Mouse (Mus musculus): ENCODE measurements around the gene Bach2. TPM values are rescaled to one million over a fixed set of nuclear protein-coding genes. Genes with fewer than 3 reads are reported as not detected.

Bach2 gene
- polyA plus RNA-seq, 1 experiment from 2014 or later: 7.3 TPM

- no peak for DNase-seq (ENCODE audit: low spot score)
- 61% methylated on average over 1 of the region's 1 CpGs for WGBS
- no peak for ATAC-seq (ENCODE audit: low read depth)
- no peak overlapping the region for H3K27ac ChIP-seq (replicated peaks; ENCODE audit: low read depth, low read length)
- no peaks in the 10 kb centered on the region for H3K36me3 ChIP-seq (ENCODE audit: control insufficient read depth, insufficient read depth, low read length)
- H3K4me1 ChIP-seq (ENCODE audit: control insufficient read depth, insufficient read depth, low read length): peaks cover 3% of the 10 kb centered on the region; the same call in 1 of the 2 replicates
- no peak overlapping the region for H3K4me2 ChIP-seq (ENCODE audit: low read depth, low read length)
- no peak overlapping the region for H3K4me3 ChIP-seq (ENCODE audit: low read depth, low read length)
- no peaks in the 10 kb centered on the region for H3K27me3 ChIP-seq (replicated peaks; ENCODE audit: control insufficient read depth, insufficient read depth, low read length)
- no peaks in the 10 kb centered on the region for H3K9me3 ChIP-seq (ENCODE audit: control insufficient read depth, low read length)
- no peak overlapping the region for H3K9ac ChIP-seq (ENCODE audit: low read depth, low read length)
Observed at GRCm38 (mm10) chr4:32393951-32394350, 155.3 kb downstream of the Bach2 start.

GRCm38 (mm10) chr4:32394850-32395249 lies 156.2 kb downstream of the Bach2 start:
- H3K9me3 ChIP-seq (ENCODE audit: control insufficient read depth, low read length): no peaks in the 10 kb centered on the region
- no peaks in the 10 kb centered on the region for H3K4me1 ChIP-seq (ENCODE audit: control insufficient read depth, insufficient read depth, low read length)
- no peak overlapping the region for H3K9ac ChIP-seq (ENCODE audit: low read depth, low read length)
- no peak for DNase-seq (ENCODE audit: low spot score)
- H3K4me2 ChIP-seq (ENCODE audit: low read depth, low read length): no peak overlapping the region
- no peaks in the 10 kb centered on the region for H3K27me3 ChIP-seq (replicated peaks; ENCODE audit: control insufficient read depth, insufficient read depth, low read length)
- no peak overlapping the region for H3K4me3 ChIP-seq (ENCODE audit: low read depth, low read length)
- 80% methylated on average over 2 of the region's 2 CpGs for WGBS
- no peaks in the 10 kb centered on the region for H3K36me3 ChIP-seq (ENCODE audit: control insufficient read depth, insufficient read depth, low read length)
- no peak for ATAC-seq (ENCODE audit: low read depth)
- no peak overlapping the region for H3K27ac ChIP-seq (replicated peaks; ENCODE audit: low read depth, low read length)

- Histone ChIP-seq H3K4me1 (ENCODE audit: control insufficient read depth, insufficient read depth, low read length) (peaks cover 10% of the 10 kb centered on the region), H3K9ac (ENCODE audit: low read depth, low read length) (no peak overlapping the region), H3K36me3 (ENCODE audit: control insufficient read depth, insufficient read depth, low read length) (no peaks in the 10 kb centered on the region), H3K27ac (replicated peaks; ENCODE audit: low read depth, low read length) (no peak overlapping the region), H3K4me3 (ENCODE audit: low read depth, low read length) (no peak overlapping the region), H3K9me3 (ENCODE audit: control insufficient read depth, low read length) (no peaks in the 10 kb centered on the region), H3K27me3 (replicated peaks; ENCODE audit: control insufficient read depth, insufficient read depth, low read length) (no peaks in the 10 kb centered on the region), H3K4me2 (ENCODE audit: low read depth, low read length) (no peak overlapping the region)
- no peak for DNase-seq (ENCODE audit: low spot score)
- ATAC-seq (ENCODE audit: low read depth): no peak
- 84% methylated on average over 5 of the region's 5 CpGs for WGBS
Observed at GRCm38 (mm10) chr4:32401459-32401858, 162.9 kb downstream of the Bach2 start.

- Histone ChIP-seq H3K27ac (replicated peaks; ENCODE audit: low read depth, low read length) (no peak overlapping the region), H3K9ac (ENCODE audit: low read depth, low read length) (no peak overlapping the region), H3K36me3 (ENCODE audit: control insufficient read depth, insufficient read depth, low read length) (no peaks in the 10 kb centered on the region), H3K27me3 (replicated peaks; ENCODE audit: control insufficient read depth, insufficient read depth, low read length) (no peaks in the 10 kb centered on the region), H3K4me3 (ENCODE audit: low read depth, low read length) (no peak overlapping the region), H3K9me3 (ENCODE audit: control insufficient read depth, low read length) (no peaks in the 10 kb centered on the region), H3K4me1 (ENCODE audit: control insufficient read depth, insufficient read depth, low read length) (peaks cover 10% of the 10 kb centered on the region), H3K4me2 (ENCODE audit: low read depth, low read length) (no peak overlapping the region)
- ATAC-seq (ENCODE audit: low read depth) (no peak), DNase-seq (ENCODE audit: low spot score) (no peak)
- WGBS: 96% methylated on average over 5 of the region's 5 CpGs
Observed at GRCm38 (mm10) chr4:32403506-32403905, 164.9 kb downstream of the Bach2 start.

GRCm38 (mm10) chr4:32405149-32405882 lies 166.7 kb downstream of the Bach2 start:
- peak overlapping the region; percentile 16; the same call in 1 of the 2 replicates for H3K4me2 ChIP-seq (ENCODE audit: low read depth, low read length)
- WGBS: 56% methylated on average over 17 of the region's 17 CpGs

GRCm38 (mm10) chr4:32405985-32406384 lies 167.4 kb downstream of the Bach2 start:
- WGBS: 81% methylated on average over 3 of the region's 3 CpGs
- Histone ChIP-seq H3K9ac (ENCODE audit: low read depth, low read length) (no peak overlapping the region), H3K27ac (replicated peaks; ENCODE audit: low read depth, low read length) (no peak overlapping the region), H3K27me3 (replicated peaks; ENCODE audit: control insufficient read depth, insufficient read depth, low read length) (no peaks in the 10 kb centered on the region), H3K4me3 (ENCODE audit: low read depth, low read length) (no peak overlapping the region), H3K36me3 (ENCODE audit: control insufficient read depth, insufficient read depth, low read length) (no peaks in the 10 kb centered on the region), H3K4me2 (ENCODE audit: low read depth, low read length) (no peak overlapping the region), H3K4me1 (ENCODE audit: control insufficient read depth, insufficient read depth, low read length) (peaks cover 10% of the 10 kb centered on the region), H3K9me3 (ENCODE audit: control insufficient read depth, low read length) (no peaks in the 10 kb centered on the region)
- DNase-seq (ENCODE audit: low spot score): no peak
- no peak for ATAC-seq (ENCODE audit: low read depth)

More at GRCm38 (mm10) chr4:32405149-32405882, 166.7 kb downstream of the Bach2 start:
- Histone ChIP-seq H3K9ac (ENCODE audit: low read depth, low read length) (no peak overlapping the region), H3K27ac (replicated peaks; ENCODE audit: low read depth, low read length) (no peak overlapping the region), H3K27me3 (replicated peaks; ENCODE audit: control insufficient read depth, insufficient read depth, low read length) (no peaks in the 10 kb centered on the region), H3K9me3 (ENCODE audit: control insufficient read depth, low read length) (no peaks in the 10 kb centered on the region), H3K36me3 (ENCODE audit: control insufficient read depth, insufficient read depth, low read length) (no peaks in the 10 kb centered on the region), H3K4me1 (ENCODE audit: control insufficient read depth, insufficient read depth, low read length) (peaks cover 10% of the 10 kb centered on the region), H3K4me3 (ENCODE audit: low read depth, low read length) (no peak overlapping the region)
- peak; percentile 63 for DNase-seq (ENCODE audit: low spot score)
- peak; percentile 48; the same call in 1 of the 2 replicates for ATAC-seq (ENCODE audit: low read depth)

- WGBS: 90% methylated on average over 8 of the region's 8 CpGs
- ATAC-seq (ENCODE audit: low read depth) (no peak), DNase-seq (ENCODE audit: low spot score) (no peak)
Observed at GRCm38 (mm10) chr4:32408535-32408934, 169.9 kb downstream of the Bach2 start.

GRCm38 (mm10) chr4:32409116-32409880 lies 170.7 kb downstream of the Bach2 start:
- Histone ChIP-seq H3K4me1 (ENCODE audit: control insufficient read depth, insufficient read depth, low read length) (peaks cover 10% of the 10 kb centered on the region), H3K27me3 (replicated peaks; ENCODE audit: control insufficient read depth, insufficient read depth, low read length) (no peaks in the 10 kb centered on the region), H3K27ac (replicated peaks; ENCODE audit: low read depth, low read length) (no peak overlapping the region), H3K4me3 (ENCODE audit: low read depth, low read length) (no peak overlapping the region), H3K36me3 (ENCODE audit: control insufficient read depth, insufficient read depth, low read length) (no peaks in the 10 kb centered on the region), H3K4me2 (ENCODE audit: low read depth, low read length) (no peak overlapping the region), H3K9me3 (ENCODE audit: control insufficient read depth, low read length) (no peaks in the 10 kb centered on the region), H3K9ac (ENCODE audit: low read depth, low read length) (no peak overlapping the region)
- 78% methylated on average over 9 of the region's 9 CpGs for WGBS
- no peak for ATAC-seq (ENCODE audit: low read depth)
- DNase-seq (ENCODE audit: low spot score): peak; percentile 51

More at GRCm38 (mm10) chr4:32408535-32408934, 169.9 kb downstream of the Bach2 start:
- no peaks in the 10 kb centered on the region for H3K9me3 ChIP-seq (ENCODE audit: control insufficient read depth, low read length)
- no peaks in the 10 kb centered on the region for H3K27me3 ChIP-seq (replicated peaks; ENCODE audit: control insufficient read depth, insufficient read depth, low read length)
- H3K4me3 ChIP-seq (ENCODE audit: low read depth, low read length): no peak overlapping the region
- H3K27ac ChIP-seq (replicated peaks; ENCODE audit: low read depth, low read length): no peak overlapping the region
- H3K36me3 ChIP-seq (ENCODE audit: control insufficient read depth, insufficient read depth, low read length): no peaks in the 10 kb centered on the region
- H3K4me2 ChIP-seq (ENCODE audit: low read depth, low read length): no peak overlapping the region
- H3K9ac ChIP-seq (ENCODE audit: low read depth, low read length): no peak overlapping the region
- H3K4me1 ChIP-seq (ENCODE audit: control insufficient read depth, insufficient read depth, low read length): peaks cover 10% of the 10 kb centered on the region
